Mouse (Mus musculus) stomach, postnatal 0 days (tissue): ENCODE data around the gene Rhobtb3.

Experiments used
- CTCF ChIP-seq: IDR thresholded peaks from 2 replicates; pipeline ENCODE4 v1.5.1; 2016; ENCODE audit warnings: antibody characterized with exemption, low read depth, mild to moderate bottlenecking, moderate library complexity
- EP300 ChIP-seq: optimal IDR thresholded peaks from 2 replicates; pipeline ENCODE3; 2016; ENCODE audit warnings: antibody characterized with exemption

DNA sequence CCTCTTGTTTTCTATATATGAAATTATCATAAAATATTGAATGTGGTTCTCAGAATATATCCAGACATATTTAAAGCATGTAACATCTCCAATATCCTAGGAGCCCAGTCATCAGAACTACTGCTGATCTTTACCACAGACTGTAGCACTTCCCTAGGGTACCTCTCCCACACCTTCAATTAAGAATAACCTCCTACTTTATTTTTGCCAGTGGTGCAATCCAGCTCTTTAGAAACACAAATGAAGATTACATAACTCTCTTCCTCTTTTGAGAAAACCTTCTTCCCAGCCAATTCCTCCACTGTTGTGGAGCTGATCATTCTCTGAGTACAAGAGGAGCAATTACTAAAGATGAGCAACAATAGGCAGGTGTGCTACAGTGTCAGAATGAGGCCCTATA, 123.8 kb downstream of the Rhobtb3 start:
- TF ChIP-seq CTCF (no peak), EP300 (no peak)
